Mouse (Mus musculus) bone marrow, adult 2 months (tissue): ENCODE measurements around the gene Tgif1.

Experiments used
- CTCF ChIP-seq: fragments of 200-500 bp; IDR thresholded peaks from 2 replicates; pipeline ENCODE4 v1.5.1; 2011; ENCODE audit warnings: low read length, control low read depth; ENCODE audit not compliant: control insufficient read depth, insufficient read depth
- POLR2A ChIP-seq: fragments of 200-500 bp; IDR thresholded peaks from 2 replicates; pipeline ENCODE4 v1.6.1; 2011; ENCODE audit warnings: low read depth, mild to moderate bottlenecking, control low read depth, low read length, borderline replicate concordance; ENCODE audit not compliant: control insufficient read depth

GRCm38 (mm10) chr17:70866538-70867114 is 13.3 kb upstream of the Tgif1 start:
- TF ChIP-seq POLR2A (no peak), CTCF (no peak)
